Mouse (Mus musculus) stomach, postnatal 0 days (tissue): ENCODE results near the gene Fam13c.

Experiments
- CTCF ChIP-seq: IDR thresholded peaks from 2 replicates; pipeline ENCODE4 v1.5.1; 2016; ENCODE audit warnings: antibody characterized with exemption, low read depth, mild to moderate bottlenecking, moderate library complexity
- EP300 ChIP-seq: optimal IDR thresholded peaks from 2 replicates; pipeline ENCODE3; 2016; ENCODE audit warnings: antibody characterized with exemption

GRCm38 (mm10) chr10:70428121-70428662, 12.1 kb upstream of the Fam13c start:
- TF ChIP-seq CTCF (no peak), EP300 (no peak)
